Mouse (Mus musculus) cerebellum, postnatal 14 days (tissue): ENCODE results near the gene Rapgef3.

ENCODE experiments used
- DNase-seq, 2 experiments: peaks; one replicate each; pipeline ENCODE4 v3.0.0; 2021; ENCODE audit warnings: mixed read lengths in 2 of 2

Rapgef3 gene

GRCm38 (mm10) chr15:97744930-97745329, 22.8 kb downstream of the Rapgef3 start:
- no peak for DNase-seq

- no peak for DNase-seq
Measured at GRCm38 (mm10) chr15:97743961-97744525, 23.7 kb downstream of the Rapgef3 start.

GRCm38 (mm10) chr15:97743210-97743609, 24.6 kb downstream of the Rapgef3 start:
- no peak for DNase-seq

- no peak for DNase-seq
Measured at GRCm38 (mm10) chr15:97742600-97742999, 25.2 kb downstream of the Rapgef3 start.

DNA sequence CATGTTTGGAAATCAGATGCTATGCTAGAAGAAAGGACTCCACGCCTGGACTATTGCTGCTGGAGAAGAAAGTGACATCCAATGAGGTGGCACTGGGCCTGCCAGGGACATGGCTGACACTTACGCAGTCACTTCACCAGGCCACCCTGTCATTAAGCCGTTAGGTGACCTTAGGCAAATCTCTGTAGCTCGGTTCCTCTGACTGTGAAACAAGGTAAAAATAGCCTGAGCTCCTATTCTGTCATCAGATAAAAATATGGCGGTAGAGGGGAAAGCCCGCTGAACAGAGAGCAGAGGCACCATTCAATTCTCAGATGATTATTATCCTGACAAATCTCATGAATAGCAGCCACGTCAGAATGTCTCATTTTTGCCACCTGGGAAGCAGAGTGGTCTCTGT, 25.7 kb downstream of the Rapgef3 start:
- DNase-seq, result no peak

- no peak for DNase-seq
Measured at GRCm38 (mm10) chr15:97741662-97742061, 26.1 kb downstream of the Rapgef3 start.

- no peak for DNase-seq
Measured at GRCm38 (mm10) chr15:97740283-97740732, 27.5 kb downstream of the Rapgef3 start.

- no peak for DNase-seq
Measured at GRCm38 (mm10) chr15:97738923-97739322, 28.8 kb downstream of the Rapgef3 start.

GRCm38 (mm10) chr15:97731988-97732387, 35.8 kb downstream of the Rapgef3 start:
- no peak for DNase-seq

GRCm38 (mm10) chr15:97731111-97731510, 36.7 kb downstream of the Rapgef3 start, which contains the start of gene Endou:
Gene Endou, minus strand, starts transcription at chr15:97731339.
- DNase-seq, result no peak

DNA sequence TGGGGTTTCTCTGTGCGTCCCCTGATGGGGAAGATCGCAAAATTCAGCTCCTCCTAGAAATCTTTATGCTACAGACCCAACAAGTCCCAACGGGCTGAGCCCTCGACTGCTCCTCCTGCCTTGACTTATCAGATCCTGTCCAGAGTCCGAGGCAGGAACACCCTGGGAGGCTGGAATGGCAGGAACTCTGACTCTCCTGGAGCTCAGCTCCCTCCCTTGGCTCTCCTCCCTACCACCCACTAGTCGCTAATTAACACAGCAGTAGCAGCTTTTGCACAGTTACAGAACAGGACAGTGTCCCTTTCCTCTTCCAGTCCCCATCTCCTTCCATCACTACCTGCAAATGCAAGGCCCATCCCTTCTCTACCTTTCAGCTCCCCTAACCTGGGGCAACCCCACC, 37.4 kb downstream of the Rapgef3 start:
- DNase-seq, result no peak

DNA sequence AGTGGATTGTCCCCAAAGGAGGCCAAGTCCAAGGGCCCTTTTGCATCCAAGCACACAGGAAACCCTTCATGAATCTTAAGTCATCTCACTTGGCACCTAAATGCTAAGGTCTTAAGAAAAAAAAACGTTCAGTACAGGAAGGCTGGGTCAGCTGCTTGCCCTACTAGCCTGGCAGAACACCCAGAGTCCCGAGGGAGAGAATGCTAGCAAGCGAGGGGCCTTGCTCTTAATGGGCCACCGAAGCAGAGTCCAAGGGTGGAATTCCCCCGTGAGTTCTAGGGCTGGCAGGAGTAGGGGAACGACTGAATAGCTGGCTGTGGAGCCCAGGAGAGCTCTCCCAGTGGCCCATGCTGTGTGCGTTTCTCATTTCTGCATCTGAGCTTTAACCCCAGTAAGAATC, 39.0 kb downstream of the Rapgef3 start:
- DNase-seq, result no peak

- DNase-seq, result no peak
Measured at GRCm38 (mm10) chr15:97728394-97728793, 39.4 kb downstream of the Rapgef3 start.

DNA sequence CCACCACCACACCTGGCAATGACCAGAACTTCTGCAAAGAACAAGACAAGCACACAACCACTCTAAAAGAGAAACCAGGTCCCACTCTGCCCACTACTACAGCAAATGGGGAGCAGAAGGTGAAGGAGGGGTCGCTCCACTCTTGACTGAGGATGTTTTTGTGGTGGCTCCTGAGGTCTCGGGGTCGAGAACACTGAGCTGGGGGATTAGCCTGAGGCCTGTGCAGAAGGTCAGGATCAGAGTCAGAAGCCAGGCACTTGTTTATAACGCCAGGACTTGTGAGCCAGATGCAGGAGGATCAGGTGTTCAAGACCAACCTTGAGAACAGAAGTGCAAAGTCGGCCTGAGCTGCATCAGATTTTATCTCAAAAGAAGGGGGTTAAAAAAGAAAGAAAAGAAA, 40.3 kb downstream of the Rapgef3 start:
- DNase-seq, result no peak

GRCm38 (mm10) chr15:97727048-97727447, 40.7 kb downstream of the Rapgef3 start:
- DNase-seq, result no peak

DNA sequence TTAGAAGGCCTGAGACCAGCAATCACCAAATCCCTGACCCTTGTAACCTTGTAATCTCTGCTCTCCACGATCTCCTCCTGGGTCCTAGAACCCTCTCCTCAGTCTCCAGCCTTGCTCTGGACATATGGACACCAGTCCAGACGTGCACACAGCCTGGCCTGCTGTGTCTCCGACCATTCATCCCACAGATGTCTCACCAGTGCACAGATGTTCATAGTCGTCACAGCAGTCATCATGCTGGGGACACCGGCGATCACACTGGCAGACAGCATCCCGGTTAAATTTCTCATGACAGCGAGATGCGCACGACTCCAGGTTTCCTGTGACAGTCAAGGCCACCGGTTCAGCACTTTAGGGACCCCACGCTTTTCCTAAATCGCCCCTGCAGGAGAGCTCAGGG, 41.5 kb downstream of the Rapgef3 start:
- DNase-seq, result no peak

- no peak for DNase-seq
Measured at GRCm38 (mm10) chr15:97725198-97725785, 42.5 kb downstream of the Rapgef3 start.

DNA sequence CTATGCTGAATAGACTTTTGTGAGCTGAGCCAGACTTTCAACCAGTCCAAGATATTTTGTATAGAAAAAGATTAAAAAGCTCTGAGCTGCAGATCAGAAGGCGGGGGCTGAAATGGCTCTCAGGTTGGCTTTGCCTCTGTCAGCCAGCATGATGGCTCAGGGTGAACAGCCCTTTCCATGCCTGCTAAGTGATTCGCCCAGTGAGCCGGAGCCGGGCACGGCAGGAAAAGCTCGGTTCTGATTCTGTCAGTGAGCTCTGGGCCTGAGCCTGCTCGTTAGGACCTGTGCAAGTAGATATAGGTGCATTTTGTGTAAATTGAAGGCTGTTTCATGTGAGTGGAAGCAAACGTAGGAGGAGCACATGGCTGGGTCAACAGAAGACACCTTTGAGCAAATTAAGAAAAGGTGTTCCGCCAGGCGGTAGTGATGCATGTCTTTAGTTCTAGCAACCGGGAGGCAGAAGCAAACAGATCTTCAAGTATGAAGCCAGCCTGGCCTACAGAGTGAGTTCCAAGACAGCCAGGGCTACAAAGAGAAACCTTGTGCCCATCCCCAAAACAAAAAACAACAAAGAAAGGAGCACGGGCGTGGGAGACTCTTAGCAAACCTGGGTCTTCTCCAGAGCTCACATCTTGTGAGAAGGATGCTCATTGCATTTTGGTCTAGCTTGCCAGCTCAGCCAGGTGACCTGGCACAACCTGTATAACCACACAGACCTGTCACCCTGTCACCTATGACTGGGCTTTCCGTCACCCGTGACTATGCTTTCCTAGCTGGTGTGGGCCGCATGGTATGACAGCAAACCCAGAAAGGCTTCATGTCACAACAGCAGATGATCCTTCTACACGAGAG, 43.2 kb downstream of the Rapgef3 start:
- peak; percentile 66 to 71 for DNase-seq

- peak; percentile 82 to 87 for DNase-seq
Measured at GRCm38 (mm10) chr15:97723536-97724345, 44.0 kb downstream of the Rapgef3 start.

- DNase-seq, result no peak
Measured at GRCm38 (mm10) chr15:97721008-97721701, 46.6 kb downstream of the Rapgef3 start.

- DNase-seq, result no peak
Measured at GRCm38 (mm10) chr15:97720026-97720675, 47.6 kb downstream of the Rapgef3 start.

DNA sequence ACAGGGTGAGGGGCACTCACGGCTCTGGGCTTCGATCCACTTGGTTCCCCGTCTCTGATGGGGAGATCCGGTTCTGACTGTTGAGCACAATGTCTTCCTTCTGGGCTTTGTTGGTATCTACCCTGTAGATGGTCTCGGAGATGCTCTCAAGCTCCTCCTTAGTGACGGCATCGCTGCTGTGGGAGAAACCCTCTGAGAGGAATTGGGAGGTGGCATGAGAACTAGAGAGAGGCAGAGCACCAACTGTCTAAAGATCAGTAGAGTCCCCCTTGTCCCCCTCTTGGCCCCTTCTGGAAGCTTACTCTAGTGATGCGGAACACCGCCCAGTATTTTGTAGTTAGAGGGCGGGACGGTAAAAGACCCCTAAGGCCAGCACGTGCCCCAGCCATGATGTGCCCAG, 48.3 kb downstream of the Rapgef3 start:
- DNase-seq, result no peak
